Mouse (Mus musculus) heart, postnatal 14 days (tissue): Measurements from ENCODE around the gene Gm47289. TPM values are rescaled to one million over a fixed set of nuclear protein-coding genes. Genes with fewer than 3 reads are reported as not detected.

ENCODE experiments used
- total RNA-seq, 2 experiments: library from RNA; stranded (reverse); gene quantifications; 2 replicates each; pipeline ENCODE4 v1.2.3; 2021

Gm47289 gene
- total RNA-seq, 2 experiments from 2014 or later = not detected

Other genes with a start within 250 kb of the Gm47289 start
- 10 to 100 TPM; 12.3 to 13.7 TPM for gene Ctdspl, start 232.7 kb upstream of the Gm47289 start, total RNA-seq
- 1 to 10 TPM in 1 of 2 experiments, under 1 TPM in 1; 0.74 to 1.4 TPM for gene Vill, start 106.4 kb upstream of the Gm47289 start, total RNA-seq
- gene Plcd1, start 65.7 kb upstream of the Gm47289 start, total RNA-seq = 10 to 100 TPM; 14.2 to 18.6 TPM
- under 1 TPM; 0.34 to 0.65 TPM for gene Dlec1, start 56.7 kb upstream of the Gm47289 start, total RNA-seq
- 1 to 10 TPM; 1.3 to 2.6 TPM for gene Acaa1b, start 2.1 kb upstream of the Gm47289 start, total RNA-seq
- gene Slc22a13, start 49.9 kb downstream of the Gm47289 start, total RNA-seq = not detected
- gene Oxsr1, start 163.3 kb downstream of the Gm47289 start, total RNA-seq = 10 to 100 TPM; 37.8 to 39.9 TPM
- 10 to 100 TPM; 81.0 to 81.7 TPM for gene Acaa1a, start 180.5 kb downstream of the Gm47289 start, total RNA-seq
- 10 to 100 TPM; 15.7 to 16.4 TPM for gene Myd88, start 182.2 kb downstream of the Gm47289 start, total RNA-seq
- under 1 TPM; 0.24 to 0.29 TPM for gene Xylb, start 198.2 kb downstream of the Gm47289 start, total RNA-seq
- gene Slc22a14, start 206.4 kb downstream of the Gm47289 start, total RNA-seq = under 1 TPM in 1 of 2 experiments, not detected in 1; 0.22 TPM
- gene Acvr2b, start 243.0 kb downstream of the Gm47289 start, total RNA-seq = 1 to 10 TPM; 5.7 to 6.7 TPM